Mouse (Mus musculus): ENCODE measurements around the gene Taf3. TPM values are rescaled to one million over a fixed set of nuclear protein-coding genes. Genes with fewer than 3 reads are reported as not detected.

Taf3 gene
- polyA plus RNA-seq, 2 experiments, result 4.7 to 5.0 TPM

GRCm38 (mm10) chr2:9917602-9918001, 130.8 kb downstream of the Taf3 start:
- H3K27me3 ChIP-seq (ENCODE audit: control insufficient read depth, insufficient read depth, low read length), result no peaks in the 10 kb centered on the region
- 80% methylated on average over 9 of the region's 9 CpGs for WGBS (ENCODE audit: insufficient replicate concordance)
- TF ChIP-seq EP300 (IDR thresholded peaks at IDR 0.05; ENCODE audit: low read depth) (no peak), CTCF (IDR thresholded peaks at IDR 0.05; ENCODE audit: low read depth) (no peak)
- no peaks in the 10 kb centered on the region for H3K9me3 ChIP-seq (ENCODE audit: control insufficient read depth, low read length)
- no peak overlapping the region for H3K4me3 ChIP-seq (ENCODE audit: insufficient read depth in 1 of 2, low read depth in 2 of 2, low read length in 2 of 2)
- ATAC-seq (ENCODE audit: insufficient read depth) (no peak), DNase-seq (ENCODE audit: low read depth in 3 of 3, low spot score in 3 of 3) (no peak)
- no peak overlapping the region for H3K4me2 ChIP-seq (ENCODE audit: low read depth)
- no peak overlapping the region for H3K9ac ChIP-seq (replicated peaks)
- peaks cover 0 to 5% of the 10 kb centered on the region in 2 experiments; a peak in 1 of 4 replicates for H3K4me1 ChIP-seq (replicated peaks; ENCODE audit: control insufficient read depth in 2 of 2, insufficient read depth in 2 of 2, low read length in 1 of 2)
- H3K27ac ChIP-seq, result no peak overlapping the region
- no peaks in the 10 kb centered on the region; the same call in 1 of the 2 replicates for H3K36me3 ChIP-seq (replicated peaks; ENCODE audit: control insufficient read depth, insufficient read depth, low read depth)

- H3K36me3 ChIP-seq (replicated peaks; ENCODE audit: control insufficient read depth, insufficient read depth, low read depth), result no peaks in the 10 kb centered on the region
- peak overlapping the region; percentile 48 for H3K4me2 ChIP-seq (ENCODE audit: low read depth)
- no peaks in the 10 kb centered on the region for H3K9me3 ChIP-seq (ENCODE audit: control insufficient read depth, low read length)
- H3K4me1 ChIP-seq (replicated peaks; ENCODE audit: control insufficient read depth in 2 of 2, insufficient read depth in 2 of 2, low read length in 1 of 2), result peaks cover 2 to 7% of the 10 kb centered on the region in 2 experiments; a peak in 3 of 4 replicates
- WGBS (ENCODE audit: insufficient replicate concordance), result 2% methylated on average over 11 of the region's 11 CpGs
- DNase-seq (ENCODE audit: low read depth in 3 of 3, low spot score in 3 of 3), result no peak
- peak; percentile 70 for ATAC-seq (ENCODE audit: insufficient read depth)
- H3K4me3 ChIP-seq (ENCODE audit: insufficient read depth in 1 of 2, low read depth in 2 of 2, low read length in 2 of 2), result peak overlapping the region; percentile 28 to 34
- no peak overlapping the region for H3K27ac ChIP-seq
- no peaks in the 10 kb centered on the region; the same call in 1 of the 2 replicates for H3K27me3 ChIP-seq (ENCODE audit: control insufficient read depth, insufficient read depth, low read length)
- TF ChIP-seq CTCF (IDR thresholded peaks at IDR 0.05; ENCODE audit: low read depth), result no peak
- 0 out of 2 replicates have a peak, but pooled peaks have one; percentile 20 for TF ChIP-seq EP300 (IDR thresholded peaks at IDR 0.05; ENCODE audit: low read depth)
- H3K9ac ChIP-seq (replicated peaks), result no peak overlapping the region
Observed at GRCm38 (mm10) chr2:9905995-9906394, 142.4 kb downstream of the Taf3 start.

- DNase-seq (ENCODE audit: low read depth in 3 of 3, low spot score in 3 of 3), result no peak
- Histone ChIP-seq H3K9me3 (ENCODE audit: control insufficient read depth, low read length) (no peaks in the 10 kb centered on the region), H3K4me2 (ENCODE audit: low read depth) (no peak overlapping the region), H3K4me1 (replicated peaks; ENCODE audit: control insufficient read depth in 2 of 2, insufficient read depth in 2 of 2, low read length in 1 of 2) (peaks cover 2 to 7% of the 10 kb centered on the region in 2 experiments; a peak in 3 of 4 replicates), H3K27me3 (ENCODE audit: control insufficient read depth, insufficient read depth, low read length) (no peaks in the 10 kb centered on the region; the same call in 1 of the 2 replicates), H3K36me3 (replicated peaks; ENCODE audit: control insufficient read depth, insufficient read depth, low read depth) (no peaks in the 10 kb centered on the region), H3K4me3 (ENCODE audit: insufficient read depth in 1 of 2, low read depth in 2 of 2, low read length in 2 of 2) (no peak overlapping the region), H3K9ac (replicated peaks) (no peak overlapping the region), H3K27ac (no peak overlapping the region)
- no peak for TF ChIP-seq EP300 (IDR thresholded peaks at IDR 0.05; ENCODE audit: low read depth)
- no peak for TF ChIP-seq CTCF (IDR thresholded peaks at IDR 0.05; ENCODE audit: low read depth)
- WGBS (ENCODE audit: insufficient replicate concordance), result 40% methylated on average over 14 of the region's 14 CpGs
- ATAC-seq (ENCODE audit: insufficient read depth), result no peak
Observed at GRCm38 (mm10) chr2:9903854-9904560, 144.4 kb downstream of the Taf3 start.

- no peaks in the 10 kb centered on the region for H3K4me1 ChIP-seq (replicated peaks; ENCODE audit: control insufficient read depth in 2 of 2, insufficient read depth in 2 of 2, low read length in 1 of 2)
- 18% methylated on average over 8 of the region's 8 CpGs for WGBS (ENCODE audit: insufficient replicate concordance)
- H3K4me2 ChIP-seq (ENCODE audit: low read depth), result no peak overlapping the region
- no peak for DNase-seq (ENCODE audit: low read depth in 3 of 3, low spot score in 3 of 3)
- H3K27me3 ChIP-seq (ENCODE audit: control insufficient read depth, insufficient read depth, low read length), result peaks cover 46% of the 10 kb centered on the region
- H3K9me3 ChIP-seq (ENCODE audit: control insufficient read depth, low read length), result no peaks in the 10 kb centered on the region
- ATAC-seq (ENCODE audit: insufficient read depth), result no peak
- H3K36me3 ChIP-seq (replicated peaks; ENCODE audit: control insufficient read depth, insufficient read depth, low read depth), result no peaks in the 10 kb centered on the region
- no peak overlapping the region for H3K4me3 ChIP-seq (ENCODE audit: insufficient read depth in 1 of 2, low read depth in 2 of 2, low read length in 2 of 2)
- H3K9ac ChIP-seq (replicated peaks), result no peak overlapping the region
- no peak overlapping the region for H3K27ac ChIP-seq
- TF ChIP-seq CTCF (IDR thresholded peaks at IDR 0.05; ENCODE audit: low read depth), result no peak
Observed at GRCm38 (mm10) chr2:9897846-9898245, 150.6 kb downstream of the Taf3 start.

- Histone ChIP-seq H3K4me3 (ENCODE audit: insufficient read depth in 1 of 2, low read depth in 2 of 2, low read length in 2 of 2) (no peak overlapping the region), H3K27ac (no peak overlapping the region), H3K27me3 (ENCODE audit: control insufficient read depth, insufficient read depth, low read length) (peaks cover 59% of the 10 kb centered on the region), H3K9ac (replicated peaks) (no peak overlapping the region), H3K4me1 (replicated peaks; ENCODE audit: control insufficient read depth in 2 of 2, insufficient read depth in 2 of 2, low read length in 1 of 2) (no peaks in the 10 kb centered on the region), H3K9me3 (ENCODE audit: control insufficient read depth, low read length) (no peaks in the 10 kb centered on the region), H3K36me3 (replicated peaks; ENCODE audit: control insufficient read depth, insufficient read depth, low read depth) (no peaks in the 10 kb centered on the region), H3K4me2 (ENCODE audit: low read depth) (peak overlapping the region; percentile 4; the same call in 1 of the 2 replicates)
- ATAC-seq (ENCODE audit: insufficient read depth) (no peak), DNase-seq (ENCODE audit: low read depth in 3 of 3, low spot score in 3 of 3) (no peak)
- 5% methylated on average over 22 of the region's 22 CpGs for WGBS (ENCODE audit: insufficient replicate concordance)
- TF ChIP-seq CTCF (IDR thresholded peaks at IDR 0.05; ENCODE audit: low read depth) (no peak), EP300 (IDR thresholded peaks at IDR 0.05; ENCODE audit: low read depth) (no peak)
Observed at GRCm38 (mm10) chr2:9896097-9896770, 152.2 kb downstream of the Taf3 start.
